19 mouse cellular contexts compared by ENCODE assay signal in genomic region chr1:132101953-132102697, GRCm38 (mm10). TPM values are rescaled to one million over a fixed set of nuclear protein-coding genes. Genes with fewer than 3 reads are reported as not detected.
DNase-seq lines count a peak whose midpoint lies in the region; ATAC-seq lines count a peak whose summit lies in the region.
"Had no signal": no experiment of that assay in that cellular context is flagged by ENCODE, and none has a peak within 500 bp of the region (broad histone marks: within the 10 kb centered on the region; RNA-seq: fewer than 3 reads in every experiment).

No protein-coding gene starts in this region.

- H3K4me1 ChIP-seq in kidney, embryonic 16.5 days (ENCODE audit: insufficient read depth, low read length) = no peaks in the 10 kb centered on the region
- H3K4me1 ChIP-seq in midbrain, embryonic 13.5 days (replicated peaks) = no peaks in the 10 kb centered on the region
- H3K4me1 ChIP-seq in neural tube, embryonic 15.5 days = no peaks in the 10 kb centered on the region
- H3K4me1 ChIP-seq: forebrain, embryonic 12.5 days; hindbrain, embryonic 12.5 days; limb, embryonic 15.5 days; neural tube, embryonic 12.5 days had no signal

- no peak for DNase-seq in kidney, adult 18-20 months
- peak; percentile 38 for DNase-seq in spleen, postnatal 36 days (ENCODE audit: low spot score in 2 of 2)
- no peak for DNase-seq in spleen, adult 12 weeks (ENCODE audit: low spot score)
- DNase-seq in splenic B cell, adult 2 months (ENCODE audit: low read depth, low spot score) = peak; percentile 36
- DNase-seq in thymus, postnatal 4 days = peak; percentile 69
- DNase-seq: cerebellum, adult 9-10 months; kidney, postnatal 25 days; layer of hippocampus, adult 9-11 months; lung, postnatal 10 days had no signal

- H3K27ac ChIP-seq in kidney, embryonic 16.5 days (ENCODE audit: low read length) = no peak overlapping the region
- H3K27ac ChIP-seq in midbrain, embryonic 13.5 days = no peak overlapping the region
- no peak overlapping the region for H3K27ac ChIP-seq in neural tube, embryonic 15.5 days (replicated peaks)
- H3K27ac ChIP-seq: forebrain, embryonic 12.5 days; hindbrain, embryonic 12.5 days; limb, embryonic 15.5 days; neural tube, embryonic 12.5 days had no signal

- ATAC-seq in kidney, embryonic 16.5 days (ENCODE audit: low FRiP score, low TSS enrichment) = peak; percentile 31; the same call in 1 of the 2 replicates
- no peak for ATAC-seq in midbrain, embryonic 13.5 days
- ATAC-seq in neural tube, embryonic 15.5 days (ENCODE audit: low FRiP score) = no peak
- ATAC-seq: inflammation-experienced regulatory T-cells, adult 6 months had no signal

- H3K4me2 ChIP-seq in kidney, embryonic 16.5 days (replicated peaks; ENCODE audit: low read depth, low read length) = no peak overlapping the region
- no peak overlapping the region for H3K4me2 ChIP-seq in midbrain, embryonic 13.5 days (replicated peaks)
- no peak overlapping the region for H3K4me2 ChIP-seq in neural tube, embryonic 15.5 days
- H3K4me2 ChIP-seq: forebrain, embryonic 12.5 days; heart, embryonic 11.5 days; hindbrain, embryonic 12.5 days; limb, embryonic 15.5 days; neural tube, embryonic 12.5 days had no signal

- H3K4me3 ChIP-seq in kidney, embryonic 16.5 days (ENCODE audit: low read length) = no peak overlapping the region
- no peak overlapping the region for H3K4me3 ChIP-seq in midbrain, embryonic 13.5 days (replicated peaks)
- no peak overlapping the region for H3K4me3 ChIP-seq in neural tube, embryonic 15.5 days (replicated peaks)
- H3K4me3 ChIP-seq: forebrain, embryonic 12.5 days; hindbrain, embryonic 12.5 days; limb, embryonic 15.5 days; neural tube, embryonic 12.5 days had no signal

- no peaks in the 10 kb centered on the region for H3K27me3 ChIP-seq in kidney, embryonic 16.5 days (ENCODE audit: insufficient read depth, low read length)
- H3K27me3 ChIP-seq in splenic B cell, adult 2 months (ENCODE audit: control insufficient read depth, insufficient read depth, low read length, poor library complexity, severe bottlenecking) = no peaks in the 10 kb centered on the region
- H3K27me3 ChIP-seq in midbrain, embryonic 13.5 days = 0 out of 2 replicates have a peak, but pooled peaks cover 3% of the 10 kb centered on the region
- no peaks in the 10 kb centered on the region for H3K27me3 ChIP-seq in neural tube, embryonic 15.5 days (replicated peaks)
- H3K27me3 ChIP-seq: forebrain, embryonic 12.5 days; hindbrain, embryonic 12.5 days; limb, embryonic 15.5 days; neural tube, embryonic 12.5 days had no signal

- H3K36me3 ChIP-seq in kidney, embryonic 16.5 days (ENCODE audit: insufficient read depth, low read length) = no peaks in the 10 kb centered on the region
- H3K36me3 ChIP-seq in splenic B cell, adult 2 months (ENCODE audit: control insufficient read depth, insufficient read depth, low read length, poor library complexity, severe bottlenecking) = no peaks in the 10 kb centered on the region
- no peaks in the 10 kb centered on the region for H3K36me3 ChIP-seq in midbrain, embryonic 13.5 days
- H3K36me3 ChIP-seq in neural tube, embryonic 15.5 days = no peaks in the 10 kb centered on the region
- H3K36me3 ChIP-seq: forebrain, embryonic 12.5 days; G1E; hindbrain, embryonic 12.5 days; limb, embryonic 15.5 days; neural tube, embryonic 12.5 days had no signal

- 65% methylated on average over 6 of the region's 6 CpGs for WGBS in kidney, embryonic 16.5 days
- WGBS in midbrain, embryonic 13.5 days = 83% methylated on average over 6 of the region's 6 CpGs
- 83% methylated on average over 6 of the region's 6 CpGs for WGBS in neural tube, embryonic 15.5 days

- H3K9me3 ChIP-seq in kidney, embryonic 16.5 days (ENCODE audit: low read length) = no peaks in the 10 kb centered on the region
- H3K9me3 ChIP-seq in midbrain, embryonic 13.5 days = no peaks in the 10 kb centered on the region
- no peaks in the 10 kb centered on the region for H3K9me3 ChIP-seq in neural tube, embryonic 15.5 days (replicated peaks)
- H3K9me3 ChIP-seq: forebrain, embryonic 12.5 days; G1E; hindbrain, embryonic 12.5 days; limb, embryonic 15.5 days had no signal

- H3K9ac ChIP-seq in kidney, embryonic 16.5 days (replicated peaks; ENCODE audit: low read length) = no peak overlapping the region
- no peak overlapping the region for H3K9ac ChIP-seq in midbrain, embryonic 13.5 days (replicated peaks)
- no peak overlapping the region for H3K9ac ChIP-seq in neural tube, embryonic 15.5 days (replicated peaks)
- H3K9ac ChIP-seq: forebrain, embryonic 12.5 days; hindbrain, embryonic 12.5 days; limb, embryonic 15.5 days; neural tube, embryonic 12.5 days had no signal

RNA-seq across cellular contexts. Expression of gene Mfsd4a, which starts 34.3 kb away (rescaled TPM):
- polyA plus RNA-seq in kidney, embryonic 16.5 days (2015; fragmentation: Nextera tagmentation; extraction: Ambion mirVana) = 17.5 and 18.5 TPM in 2 replicates
- polyA plus RNA-seq in midbrain, embryonic 13.5 days (2015; fragmentation: Nextera tagmentation; extraction: Ambion mirVana) = 7.3 and 8.0 TPM in 2 replicates
- polyA plus RNA-seq in neural tube, embryonic 15.5 days (2015; fragmentation: Nextera tagmentation; extraction: Ambion mirVana) = 7.8 TPM in 2 replicates
- polyA plus RNA-seq: G1E had no signal

RNA-seq across cellular contexts. Expression of gene Cdk18, which starts 37.4 kb away (rescaled TPM):
- 9.0 and 9.3 TPM in 2 replicates for polyA plus RNA-seq in kidney, embryonic 16.5 days (2015; fragmentation: Nextera tagmentation; extraction: Ambion mirVana)
- polyA plus RNA-seq in midbrain, embryonic 13.5 days (2015; fragmentation: Nextera tagmentation; extraction: Ambion mirVana) = 0.32 and 0.41 TPM in 2 replicates
- polyA plus RNA-seq in neural tube, embryonic 15.5 days (2015; fragmentation: Nextera tagmentation; extraction: Ambion mirVana) = 0.68 and 1.6 TPM in 2 replicates
- polyA plus RNA-seq: inflammation-experienced regulatory T-cells, adult 6 months had no signal

Comparison
In these comparisons a context has a peak if more than half of its experiments do, and no peak if none do; other contexts are left out.
1. DNase-seq: peak in spleen, postnatal 36 days (2 of 2), splenic B cell, adult 2 months (single experiment) and thymus, postnatal 4 days (single experiment); none in kidney, adult 18-20 months (single experiment) and spleen, adult 12 weeks (single experiment).